Mouse (Mus musculus): ENCODE measurements around the gene Rnf144b. TPM values are rescaled to one million over a fixed set of nuclear protein-coding genes. Genes with fewer than 3 reads are reported as not detected.

Gene Rnf144b
- polyA plus RNA-seq, 1 experiment from 2014 or later, result 1.1 TPM

GRCm38 (mm10) chr13:47142764-47143163 lies 20.3 kb downstream of the Rnf144b start:
- Histone ChIP-seq H3K27ac (ENCODE audit: low read depth, low read length) (no peak overlapping the region), H3K27me3 (ENCODE audit: control insufficient read depth, insufficient read depth, low read length) (no peaks in the 10 kb centered on the region), H3K4me3 (ENCODE audit: low read depth, low read length) (no peak overlapping the region), H3K9me3 (ENCODE audit: control insufficient read depth, low read length) (no peaks in the 10 kb centered on the region), H3K4me1 (ENCODE audit: control insufficient read depth, insufficient read depth, low read length) (no peaks in the 10 kb centered on the region), H3K4me2 (no peak overlapping the region), H3K36me3 (ENCODE audit: control insufficient read depth, insufficient read depth, low read length) (no peaks in the 10 kb centered on the region), H3K9ac (ENCODE audit: low read length) (no peak overlapping the region)
- no peak for DNase-seq (ENCODE audit: low spot score, missing footprints)
- ATAC-seq (ENCODE audit: low FRiP score), result no peak
- 82% methylated on average over 6 of the region's 6 CpGs for WGBS

GRCm38 (mm10) chr13:47145939-47146338 lies 23.5 kb downstream of the Rnf144b start:
- H3K27ac ChIP-seq (ENCODE audit: low read depth, low read length), result no peak overlapping the region
- no peak for DNase-seq (ENCODE audit: low spot score, missing footprints)
- H3K4me1 ChIP-seq (ENCODE audit: control insufficient read depth, insufficient read depth, low read length), result no peaks in the 10 kb centered on the region
- H3K4me2 ChIP-seq, result no peak overlapping the region
- H3K9me3 ChIP-seq (ENCODE audit: control insufficient read depth, low read length), result no peaks in the 10 kb centered on the region
- WGBS, result 75% methylated on average over 9 of the region's 9 CpGs
- H3K4me3 ChIP-seq (ENCODE audit: low read depth, low read length), result no peak overlapping the region
- H3K36me3 ChIP-seq (ENCODE audit: control insufficient read depth, insufficient read depth, low read length), result no peaks in the 10 kb centered on the region
- no peak overlapping the region for H3K9ac ChIP-seq (ENCODE audit: low read length)
- H3K27me3 ChIP-seq (ENCODE audit: control insufficient read depth, insufficient read depth, low read length), result no peaks in the 10 kb centered on the region
- ATAC-seq (ENCODE audit: low FRiP score), result no peak

DNA sequence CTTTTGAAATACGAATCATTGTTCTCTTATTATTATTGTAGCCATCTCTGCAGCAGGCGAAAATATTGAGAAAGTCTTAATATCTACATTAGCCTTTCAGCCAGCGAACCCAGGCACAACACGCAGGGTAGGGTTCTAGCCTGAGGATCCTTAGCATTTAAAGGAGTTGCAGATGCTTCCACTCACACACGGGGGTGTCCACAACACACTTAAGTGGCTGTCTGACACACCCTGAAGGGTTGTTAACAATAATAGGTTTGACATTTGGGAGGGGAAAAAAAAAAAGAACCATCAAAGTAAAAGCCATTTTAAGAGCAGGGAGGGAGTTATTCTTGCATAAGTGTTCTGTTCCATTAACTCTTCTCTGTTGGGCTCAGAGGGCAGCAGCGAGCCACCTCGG lies 23.9 kb downstream of the Rnf144b start:
- no peak overlapping the region for H3K4me2 ChIP-seq
- H3K27me3 ChIP-seq (ENCODE audit: control insufficient read depth, insufficient read depth, low read length), result no peaks in the 10 kb centered on the region
- no peak overlapping the region for H3K4me3 ChIP-seq (ENCODE audit: low read depth, low read length)
- no peak overlapping the region for H3K27ac ChIP-seq (ENCODE audit: low read depth, low read length)
- no peak overlapping the region for H3K9ac ChIP-seq (ENCODE audit: low read length)
- no peaks in the 10 kb centered on the region for H3K9me3 ChIP-seq (ENCODE audit: control insufficient read depth, low read length)
- DNase-seq (ENCODE audit: low spot score, missing footprints), result no peak
- no peak for ATAC-seq (ENCODE audit: low FRiP score)
- no peaks in the 10 kb centered on the region for H3K4me1 ChIP-seq (ENCODE audit: control insufficient read depth, insufficient read depth, low read length)
- 81% methylated on average over 7 of the region's 7 CpGs for WGBS
- no peaks in the 10 kb centered on the region for H3K36me3 ChIP-seq (ENCODE audit: control insufficient read depth, insufficient read depth, low read length)

GRCm38 (mm10) chr13:47148573-47148972 lies 26.1 kb downstream of the Rnf144b start:
- 67% methylated on average over 11 of the region's 11 CpGs for WGBS
- H3K27ac ChIP-seq (ENCODE audit: low read depth, low read length), result no peak overlapping the region
- ATAC-seq (ENCODE audit: low FRiP score), result no peak

DNA sequence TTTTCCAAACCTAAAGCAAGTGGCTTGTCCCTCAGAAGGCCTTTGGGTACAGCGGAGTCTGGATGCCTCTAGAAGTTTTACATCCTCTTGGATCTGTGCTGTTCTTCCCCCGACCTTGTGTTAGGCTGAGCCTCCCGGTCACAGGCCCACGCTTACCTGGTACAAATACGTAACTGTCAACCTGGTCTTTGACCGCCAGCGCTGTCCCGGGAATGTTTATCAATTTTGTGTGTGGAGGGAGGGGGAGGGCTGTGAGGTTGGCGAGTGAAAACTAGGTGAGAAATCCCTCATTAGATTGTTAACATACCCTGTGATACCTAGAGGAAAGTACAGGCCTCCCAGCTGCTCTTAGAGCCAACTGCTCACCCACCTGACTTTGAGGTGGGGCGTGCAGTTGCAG lies 27.5 kb downstream of the Rnf144b start:
- ATAC-seq (ENCODE audit: low FRiP score), result no peak
- no peak overlapping the region for H3K4me2 ChIP-seq

More at GRCm38 (mm10) chr13:47148573-47148972, 26.1 kb downstream of the Rnf144b start:
- no peak overlapping the region for H3K4me3 ChIP-seq (ENCODE audit: low read depth, low read length)
- no peak for DNase-seq (ENCODE audit: low spot score, missing footprints)
- H3K4me1 ChIP-seq (ENCODE audit: control insufficient read depth, insufficient read depth, low read length), result no peaks in the 10 kb centered on the region
- H3K27me3 ChIP-seq (ENCODE audit: control insufficient read depth, insufficient read depth, low read length), result no peaks in the 10 kb centered on the region
- no peaks in the 10 kb centered on the region for H3K9me3 ChIP-seq (ENCODE audit: control insufficient read depth, low read length)
- H3K36me3 ChIP-seq (ENCODE audit: control insufficient read depth, insufficient read depth, low read length), result no peaks in the 10 kb centered on the region
- no peak overlapping the region for H3K4me2 ChIP-seq
- H3K9ac ChIP-seq (ENCODE audit: low read length), result no peak overlapping the region

DNA sequence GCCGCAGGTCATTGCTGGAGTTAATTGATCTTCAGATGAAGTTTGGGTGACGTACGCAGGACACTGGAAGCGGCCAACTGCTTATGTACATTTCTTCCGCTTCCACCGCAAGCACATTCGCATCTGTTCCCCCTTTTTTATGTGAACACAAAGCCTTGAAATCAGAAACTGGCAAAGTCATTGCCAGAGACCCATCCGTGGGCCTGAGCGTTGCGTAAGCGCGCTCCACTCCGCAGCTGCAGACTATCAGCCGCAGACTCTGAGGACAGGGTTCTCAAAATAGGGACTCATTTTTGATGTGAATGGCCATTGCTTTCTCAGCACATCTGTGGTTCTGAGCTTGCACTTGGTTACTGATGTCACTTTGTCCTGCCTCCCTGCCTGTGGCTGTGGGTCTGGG lies 28.6 kb downstream of the Rnf144b start:
- Histone ChIP-seq H3K4me1 (ENCODE audit: control insufficient read depth, insufficient read depth, low read length) (no peaks in the 10 kb centered on the region), H3K27me3 (ENCODE audit: control insufficient read depth, insufficient read depth, low read length) (no peaks in the 10 kb centered on the region), H3K9me3 (ENCODE audit: control insufficient read depth, low read length) (no peaks in the 10 kb centered on the region), H3K4me2 (no peak overlapping the region), H3K4me3 (ENCODE audit: low read depth, low read length) (no peak overlapping the region), H3K27ac (ENCODE audit: low read depth, low read length) (no peak overlapping the region), H3K36me3 (ENCODE audit: control insufficient read depth, insufficient read depth, low read length) (no peaks in the 10 kb centered on the region), H3K9ac (ENCODE audit: low read length) (no peak overlapping the region)
- 96% methylated on average over 14 of the region's 14 CpGs for WGBS
- ATAC-seq (ENCODE audit: low FRiP score), result no peak
- no peak for DNase-seq (ENCODE audit: low spot score, missing footprints)

More for the DNA sequence above, 27.5 kb downstream of the Rnf144b start:
- DNase-seq (ENCODE audit: low spot score, missing footprints), result no peak
- no peaks in the 10 kb centered on the region for H3K27me3 ChIP-seq (ENCODE audit: control insufficient read depth, insufficient read depth, low read length)
- H3K4me1 ChIP-seq (ENCODE audit: control insufficient read depth, insufficient read depth, low read length), result no peaks in the 10 kb centered on the region
- WGBS, result 92% methylated on average over 10 of the region's 10 CpGs
- no peak overlapping the region for H3K9ac ChIP-seq (ENCODE audit: low read length)
- no peaks in the 10 kb centered on the region for H3K9me3 ChIP-seq (ENCODE audit: control insufficient read depth, low read length)
- no peaks in the 10 kb centered on the region for H3K36me3 ChIP-seq (ENCODE audit: control insufficient read depth, insufficient read depth, low read length)
- no peak overlapping the region for H3K4me3 ChIP-seq (ENCODE audit: low read depth, low read length)
- H3K27ac ChIP-seq (ENCODE audit: low read depth, low read length), result no peak overlapping the region

GRCm38 (mm10) chr13:47152390-47152789 lies 29.9 kb downstream of the Rnf144b start:
- H3K4me2 ChIP-seq, result no peak overlapping the region
- H3K27me3 ChIP-seq (ENCODE audit: control insufficient read depth, insufficient read depth, low read length), result no peaks in the 10 kb centered on the region
- 33% methylated on average over 7 of the region's 7 CpGs for whole genome bisulfite sequencing
- H3K9me3 ChIP-seq (ENCODE audit: control insufficient read depth, low read length), result no peaks in the 10 kb centered on the region
- H3K36me3 ChIP-seq (ENCODE audit: control insufficient read depth, insufficient read depth, low read length), result no peaks in the 10 kb centered on the region
- H3K27ac ChIP-seq (ENCODE audit: low read depth, low read length), result no peak overlapping the region
- H3K4me1 ChIP-seq (ENCODE audit: control insufficient read depth, insufficient read depth, low read length), result no peaks in the 10 kb centered on the region
- no peak overlapping the region for H3K9ac ChIP-seq (ENCODE audit: low read length)
- ATAC-seq (ENCODE audit: low FRiP score) (peak; percentile 66; the same call in 1 of the 2 replicates), DNase-seq (ENCODE audit: low spot score, missing footprints) (peak; percentile 94)
- H3K4me3 ChIP-seq (ENCODE audit: low read depth, low read length), result no peak overlapping the region

- Histone ChIP-seq H3K4me2 (no peak overlapping the region), H3K9ac (ENCODE audit: low read length) (no peak overlapping the region), H3K9me3 (ENCODE audit: control insufficient read depth, low read length) (no peaks in the 10 kb centered on the region), H3K27ac (ENCODE audit: low read depth, low read length) (no peak overlapping the region), H3K4me3 (ENCODE audit: low read depth, low read length) (no peak overlapping the region), H3K4me1 (ENCODE audit: control insufficient read depth, insufficient read depth, low read length) (no peaks in the 10 kb centered on the region), H3K27me3 (ENCODE audit: control insufficient read depth, insufficient read depth, low read length) (no peaks in the 10 kb centered on the region), H3K36me3 (ENCODE audit: control insufficient read depth, insufficient read depth, low read length) (no peaks in the 10 kb centered on the region)
- DNase-seq (ENCODE audit: low spot score, missing footprints) (no peak), ATAC-seq (ENCODE audit: low FRiP score) (no peak)
- WGBS, result 73% methylated on average over 5 of the region's 5 CpGs
Measured at GRCm38 (mm10) chr13:47153206-47153605, 30.8 kb downstream of the Rnf144b start.

- no peak overlapping the region for H3K4me2 ChIP-seq
- no peak overlapping the region for H3K9ac ChIP-seq (ENCODE audit: low read length)
- DNase-seq (ENCODE audit: low spot score, missing footprints), result no peak
- H3K36me3 ChIP-seq (ENCODE audit: control insufficient read depth, insufficient read depth, low read length), result no peaks in the 10 kb centered on the region
- no peaks in the 10 kb centered on the region for H3K27me3 ChIP-seq (ENCODE audit: control insufficient read depth, insufficient read depth, low read length)
- ATAC-seq (ENCODE audit: low FRiP score), result no peak
- H3K9me3 ChIP-seq (ENCODE audit: control insufficient read depth, low read length), result no peaks in the 10 kb centered on the region
- 73% methylated on average over 4 of the region's 4 CpGs for WGBS
- no peaks in the 10 kb centered on the region for H3K4me1 ChIP-seq (ENCODE audit: control insufficient read depth, insufficient read depth, low read length)
- H3K4me3 ChIP-seq (ENCODE audit: low read depth, low read length), result no peak overlapping the region
- H3K27ac ChIP-seq (ENCODE audit: low read depth, low read length), result no peak overlapping the region
Measured at GRCm38 (mm10) chr13:47154866-47155265, 32.4 kb downstream of the Rnf144b start.

GRCm38 (mm10) chr13:47156841-47157240 lies 34.4 kb downstream of the Rnf144b start:
- 63% methylated on average over 5 of the region's 5 CpGs for WGBS
- no peak for DNase-seq (ENCODE audit: low spot score, missing footprints)

More at GRCm38 (mm10) chr13:47156841-47157240, 34.4 kb downstream of the Rnf144b start:
- Histone ChIP-seq H3K4me2 (no peak overlapping the region), H3K4me3 (ENCODE audit: low read depth, low read length) (no peak overlapping the region), H3K4me1 (ENCODE audit: control insufficient read depth, insufficient read depth, low read length) (no peaks in the 10 kb centered on the region), H3K27me3 (ENCODE audit: control insufficient read depth, insufficient read depth, low read length) (no peaks in the 10 kb centered on the region), H3K36me3 (ENCODE audit: control insufficient read depth, insufficient read depth, low read length) (no peaks in the 10 kb centered on the region), H3K27ac (ENCODE audit: low read depth, low read length) (no peak overlapping the region), H3K9ac (ENCODE audit: low read length) (no peak overlapping the region), H3K9me3 (ENCODE audit: control insufficient read depth, low read length) (no peaks in the 10 kb centered on the region)
- ATAC-seq (ENCODE audit: low FRiP score), result no peak
